14 mouse cellular contexts compared by ENCODE assay signal in genomic region chr4:53117076-53117475, GRCm38 (mm10). TPM values are rescaled to one million over a fixed set of nuclear protein-coding genes. Genes with fewer than 3 reads are reported as not detected.
DNase-seq lines count a peak whose midpoint lies in the region; ATAC-seq lines count a peak whose summit lies in the region.
"Had no signal": no experiment of that assay in that cellular context is flagged by ENCODE, and none has a peak within 500 bp of the region (broad histone marks: within the 10 kb centered on the region; RNA-seq: fewer than 3 reads in every experiment).

No protein-coding gene starts in this region.

- no peaks in the 10 kb centered on the region for H3K9me3 ChIP-seq in forebrain, embryonic 14.5 days (replicated peaks; ENCODE audit: control insufficient read depth, low read length)
- no peaks in the 10 kb centered on the region for H3K9me3 ChIP-seq in kidney, embryonic 16.5 days (ENCODE audit: low read length)
- H3K9me3 ChIP-seq: embryonic facial prominence, embryonic 15.5 days; intestine, embryonic 15.5 days; liver, embryonic 15.5 days; midbrain, embryonic 15.5 days; neural tube, embryonic 12.5 days had no signal

- H3K4me1 ChIP-seq in forebrain, embryonic 14.5 days (ENCODE audit: control insufficient read depth, insufficient read depth, low read length), result no peaks in the 10 kb centered on the region
- peaks cover 16% of the 10 kb centered on the region for H3K4me1 ChIP-seq in kidney, embryonic 16.5 days (ENCODE audit: insufficient read depth, low read length)
- H3K4me1 ChIP-seq: midbrain, embryonic 15.5 days; neural tube, embryonic 12.5 days had no signal

- 27% methylated on average over 5 of the region's 5 CpGs for WGBS in forebrain, embryonic 14.5 days
- WGBS in kidney, embryonic 16.5 days, result 58% methylated on average over 5 of the region's 5 CpGs

- no peak overlapping the region for H3K4me2 ChIP-seq in forebrain, embryonic 14.5 days (ENCODE audit: low read length)
- no peak overlapping the region for H3K4me2 ChIP-seq in kidney, embryonic 16.5 days (replicated peaks; ENCODE audit: low read depth, low read length)
- H3K4me2 ChIP-seq: embryonic facial prominence, embryonic 15.5 days; intestine, embryonic 15.5 days; liver, embryonic 15.5 days; midbrain, embryonic 15.5 days; neural tube, embryonic 12.5 days had no signal

- 0 out of 2 replicates have a peak overlapping the region, but pooled peaks have one; percentile 17 for H3K9ac ChIP-seq in forebrain, embryonic 14.5 days (ENCODE audit: low read length)
- H3K9ac ChIP-seq in kidney, embryonic 16.5 days (replicated peaks; ENCODE audit: low read length), result no peak overlapping the region
- H3K9ac ChIP-seq: embryonic facial prominence, embryonic 15.5 days; intestine, embryonic 15.5 days; liver, embryonic 15.5 days; midbrain, embryonic 15.5 days; neural tube, embryonic 12.5 days had no signal

- H3K27me3 ChIP-seq in forebrain, embryonic 14.5 days (replicated peaks; ENCODE audit: control insufficient read depth, insufficient read depth, low read length), result no peaks in the 10 kb centered on the region
- H3K27me3 ChIP-seq in kidney, embryonic 16.5 days (ENCODE audit: insufficient read depth, low read length), result no peaks in the 10 kb centered on the region
- H3K27me3 ChIP-seq: embryonic facial prominence, embryonic 15.5 days; intestine, embryonic 15.5 days; liver, embryonic 15.5 days; midbrain, embryonic 15.5 days; neural tube, embryonic 12.5 days had no signal

- H3K27ac ChIP-seq in forebrain, embryonic 14.5 days (ENCODE audit: low read depth, low read length), result no peak overlapping the region
- H3K27ac ChIP-seq in kidney, embryonic 16.5 days (ENCODE audit: low read length), result 0 out of 2 replicates have a peak overlapping the region, but pooled peaks have one; percentile 14
- H3K27ac ChIP-seq: embryonic facial prominence, embryonic 15.5 days; intestine, embryonic 15.5 days; liver, embryonic 15.5 days; midbrain, embryonic 15.5 days; neural tube, embryonic 12.5 days had no signal

- no peak overlapping the region for H3K4me3 ChIP-seq in forebrain, embryonic 14.5 days (ENCODE audit: low read depth, low read length)
- no peak overlapping the region for H3K4me3 ChIP-seq in kidney, embryonic 16.5 days (ENCODE audit: low read length)
- H3K4me3 ChIP-seq: embryonic facial prominence, embryonic 15.5 days; intestine, embryonic 15.5 days; liver, embryonic 15.5 days; midbrain, embryonic 15.5 days; neural tube, embryonic 12.5 days had no signal

- DNase-seq in adrenal gland, postnatal 14 days, result peak; percentile 25
- no peak for DNase-seq in adrenal gland, postnatal 36 days
- DNase-seq in kidney, adult 11 months, result peak; percentile 23
- no peak for DNase-seq in kidney, adult 18-20 months
- DNase-seq in forebrain, embryonic 14.5 days (ENCODE audit: low spot score), result peak; percentile 21
- no peak for DNase-seq in layer of hippocampus, adult 18-20 months (ENCODE audit: low spot score in 2 of 2)
- no peak for DNase-seq in adrenal gland, postnatal 10 days
- DNase-seq: cerebellum, adult 8-10 months had no signal

- H3K36me3 ChIP-seq in forebrain, embryonic 14.5 days (ENCODE audit: control insufficient read depth, insufficient read depth, low read length), result no peaks in the 10 kb centered on the region
- no peaks in the 10 kb centered on the region for H3K36me3 ChIP-seq in kidney, embryonic 16.5 days (ENCODE audit: insufficient read depth, low read length)
- H3K36me3 ChIP-seq: intestine, embryonic 15.5 days; midbrain, embryonic 15.5 days had no signal

- ATAC-seq in forebrain, embryonic 14.5 days, result peak; percentile 63
- ATAC-seq in kidney, embryonic 16.5 days (ENCODE audit: low FRiP score, low TSS enrichment), result no peak
- ATAC-seq: midbrain, embryonic 15.5 days had no signal

RNA-seq across cellular contexts. Expression of gene Abca1, which starts 42.6 kb away (rescaled TPM):
- total RNA-seq in adrenal gland, postnatal 14 days (2021), result 164 and 209 TPM in 2 replicates
- 100 to 1,000 TPM; 148 to 154 TPM for total RNA-seq in adrenal gland, postnatal 36 days (2021)
- polyA plus RNA-seq in forebrain, embryonic 14.5 days (2014; fragmentation: Nextera tagmentation; extraction: Ambion mirVana), result 9.6 and 12.3 TPM in 2 replicates
- polyA plus RNA-seq in kidney, embryonic 16.5 days (2015; fragmentation: Nextera tagmentation; extraction: Ambion mirVana), result 4.5 and 4.8 TPM in 2 replicates
- 10 to 100 TPM; 21.4 to 21.7 TPM for total RNA-seq in layer of hippocampus, adult 18-20 months (2021)
- total RNA-seq in adrenal gland, postnatal 10 days (2021), result 100 to 1,000 TPM; 103 TPM

Comparison
In these comparisons a context has a peak if more than half of its experiments do, and no peak if none do; other contexts are left out.
1. DNase-seq: peak in adrenal gland, postnatal 14 days (single experiment), kidney, adult 11 months (single experiment) and forebrain, embryonic 14.5 days (single experiment); none in adrenal gland, postnatal 36 days (0 of 2), kidney, adult 18-20 months (single experiment), layer of hippocampus, adult 18-20 months (0 of 2) and adrenal gland, postnatal 10 days (single experiment).